In genomic region chr6:130092336-130092948, GRCm38 (mm10) we compare ENCODE assay signal across 35 mouse cellular contexts. TPM values are rescaled to one million over a fixed set of nuclear protein-coding genes. Genes with fewer than 3 reads are reported as not detected.
A peak's percentile ranks its signal among the peaks of the same experiment; 100 is the strongest.
DNase-seq lines count a peak whose midpoint lies in the region; ATAC-seq and TF ChIP-seq lines count a peak whose summit lies in the region.
"Had no signal": no experiment of that assay in that cellular context is flagged by ENCODE, and none has a peak within 500 bp of the region (broad histone marks: within the 10 kb centered on the region; RNA-seq: fewer than 3 reads in every experiment).

No protein-coding gene starts in this region.

- peak overlapping the region; percentile 68 for H3K27ac ChIP-seq in bone marrow macrophage, adult 2 months (ENCODE audit: insufficient read depth, low read depth, low read length)
- no peak overlapping the region for H3K27ac ChIP-seq in heart, embryonic 10.5 days
- H3K27ac ChIP-seq: embryonic facial prominence, embryonic 12.5 days; hindbrain, embryonic 13.5 days; kidney, embryonic 15.5 days; liver, embryonic 15.5 days; lung, embryonic 15.5 days; midbrain, embryonic 15.5 days; neural tube, embryonic 12.5 days had no signal

- peak overlapping the region; percentile 39 for H3K4me3 ChIP-seq in bone marrow macrophage, adult 2 months (ENCODE audit: insufficient read depth, low read length)
- no peak overlapping the region for H3K4me3 ChIP-seq in heart, embryonic 10.5 days
- H3K4me3 ChIP-seq: embryonic facial prominence, embryonic 12.5 days; hindbrain, embryonic 13.5 days; kidney, embryonic 15.5 days; liver, embryonic 15.5 days; lung, embryonic 15.5 days; midbrain, embryonic 15.5 days; neural tube, embryonic 12.5 days had no signal

- TF ChIP-seq POLR2A in bone marrow macrophage, adult 2 months (IDR thresholded peaks at IDR 0.05; ENCODE audit: borderline replicate concordance, low read depth, low read length): no peak

- peak; percentile 25 for ATAC-seq in inflammation-experienced regulatory T-cells, adult 6 months
- ATAC-seq in neutrophil, adult 5-6 weeks (ENCODE audit: extremely low read depth, insufficient number of reproducible peaks, low FRiP score, poor library complexity, severe bottlenecking): peak; percentile 67; the same call in 1 of the 2 replicates
- ATAC-seq: forebrain, embryonic 14.5 days; midbrain, embryonic 15.5 days; Patski had no signal

- no peaks in the 10 kb centered on the region for H3K36me3 ChIP-seq in heart, embryonic 10.5 days
- H3K36me3 ChIP-seq: embryonic facial prominence, embryonic 12.5 days; hindbrain, embryonic 13.5 days; kidney, embryonic 15.5 days; liver, embryonic 15.5 days; lung, embryonic 15.5 days; midbrain, embryonic 15.5 days; neural tube, embryonic 12.5 days had no signal

- H3K9me3 ChIP-seq in heart, embryonic 10.5 days: no peaks in the 10 kb centered on the region
- H3K9me3 ChIP-seq: embryonic facial prominence, embryonic 12.5 days; kidney, embryonic 15.5 days; liver, embryonic 15.5 days; lung, embryonic 15.5 days; midbrain, embryonic 15.5 days had no signal

- DNase-seq in CD4-positive helper T cell, adult 2 months (ENCODE audit: low read depth, low spot score): peak; percentile 22
- DNase-seq in adrenal gland, postnatal 14 days: no peak
- DNase-seq in layer of hippocampus, postnatal 36 days: no peak
- no peak for DNase-seq in heart, embryonic 10.5 days (ENCODE audit: low spot score)
- DNase-seq: adrenal gland, postnatal 25 days; cerebellum, adult 8-10 months; cerebellum, postnatal 25 days; gastrocnemius, postnatal 14 days; heart, adult 11 months; heart, postnatal 4 days; kidney, adult 11 months; kidney, postnatal 4 days; liver; lung, postnatal 36 days; right cerebral cortex, postnatal 4 days had no signal

- no peaks in the 10 kb centered on the region for H3K27me3 ChIP-seq in heart, embryonic 10.5 days (ENCODE audit: insufficient read depth, poor library complexity, severe bottlenecking)
- H3K27me3 ChIP-seq: embryonic facial prominence, embryonic 12.5 days; hindbrain, embryonic 13.5 days; kidney, embryonic 15.5 days; liver, embryonic 15.5 days; lung, embryonic 15.5 days; midbrain, embryonic 15.5 days; neural tube, embryonic 12.5 days; Patski had no signal

- no peak for TF ChIP-seq CTCF in bone marrow macrophage, adult 2 months (IDR thresholded peaks at IDR 0.05; ENCODE audit: low read depth, low read length)

- WGBS in heart, embryonic 10.5 days: 79% methylated on average over 5 of the region's 5 CpGs

- H3K4me1 ChIP-seq in bone marrow macrophage, adult 2 months (ENCODE audit: control insufficient read depth, insufficient read depth, low read length): 0 out of 2 replicates have a peak, but pooled peaks cover 2% of the 10 kb centered on the region
- no peaks in the 10 kb centered on the region for H3K4me1 ChIP-seq in heart, embryonic 10.5 days
- H3K4me1 ChIP-seq: embryonic facial prominence, embryonic 12.5 days; hindbrain, embryonic 13.5 days; kidney, embryonic 15.5 days; liver, embryonic 15.5 days; lung, embryonic 15.5 days; midbrain, embryonic 15.5 days; neural tube, embryonic 12.5 days had no signal

RNA-seq across cellular contexts. Expression of gene Klra4, which starts 25.4 kb away (rescaled TPM):
- not detected in 2 replicates for polyA plus RNA-seq in bone marrow macrophage, adult 2 months (2012; ENCODE audit: insufficient read depth, insufficient read length, missing spikeins)
- not detected for polyA plus RNA-seq in inflammation-experienced regulatory T-cells, adult 6 months (2017; shearing (Covaris generic))
- total RNA-seq in neutrophil, adult 5-6 weeks (2017): 0.37 and 1.6 TPM in 2 replicates
- total RNA-seq in adrenal gland, postnatal 14 days (2021): not detected in 2 replicates
- not detected for total RNA-seq in layer of hippocampus, postnatal 36 days (2021)
- polyA plus RNA-seq in heart, embryonic 10.5 days (2016; fragmentation: Nextera tagmentation; extraction: Ambion mirVana): not detected in 2 replicates
- total RNA-seq: adrenal gland, postnatal 25 days; gastrocnemius, postnatal 14 days; heart, postnatal 4 days; left cerebral cortex, postnatal 10 days; MEL had no signal
- polyA plus RNA-seq: embryonic facial prominence, embryonic 12.5 days; forebrain, embryonic 14.5 days; heart, embryonic 11.5 days; heart, embryonic 16.5 days; hindbrain, embryonic 13.5 days; kidney, embryonic 15.5 days; limb, embryonic 11.5 days; liver, embryonic 15.5 days; lung, embryonic 15.5 days; midbrain, embryonic 15.5 days; neural tube, embryonic 12.5 days; Patski; stomach, embryonic 14.5 days; testis, adult 2 months; thymus, postnatal 0 days had no signal

RNA-seq across cellular contexts. Expression of gene Klra8, which starts 37.3 kb away (rescaled TPM):
- not detected in 2 replicates for polyA plus RNA-seq in bone marrow macrophage, adult 2 months (2012; ENCODE audit: insufficient read depth, insufficient read length, missing spikeins)
- polyA plus RNA-seq in inflammation-experienced regulatory T-cells, adult 6 months (2017; shearing (Covaris generic)): not detected
- total RNA-seq in neutrophil, adult 5-6 weeks (2017): 4.4 and 5.2 TPM in 2 replicates
- total RNA-seq in adrenal gland, postnatal 14 days (2021): not detected in 2 replicates
- total RNA-seq in layer of hippocampus, postnatal 36 days (2021): not detected
- polyA plus RNA-seq in heart, embryonic 10.5 days (2016; fragmentation: Nextera tagmentation; extraction: Ambion mirVana): not detected in 2 replicates
- total RNA-seq: adrenal gland, postnatal 25 days; gastrocnemius, postnatal 14 days; heart, postnatal 4 days; left cerebral cortex, postnatal 10 days; MEL had no signal
- polyA plus RNA-seq: embryonic facial prominence, embryonic 12.5 days; forebrain, embryonic 14.5 days; heart, embryonic 11.5 days; heart, embryonic 16.5 days; hindbrain, embryonic 13.5 days; kidney, embryonic 15.5 days; limb, embryonic 11.5 days; liver, embryonic 15.5 days; lung, embryonic 15.5 days; midbrain, embryonic 15.5 days; neural tube, embryonic 12.5 days; Patski; stomach, embryonic 14.5 days; thymus, postnatal 0 days had no signal
